Mouse (Mus musculus) hindbrain, embryonic 13.5 days (tissue): Measurements from ENCODE around the gene Gm732. TPM values are rescaled to one million over a fixed set of nuclear protein-coding genes. Genes with fewer than 3 reads are reported as not detected.

ENCODE experiments used
- ATAC-seq: fragments of 200-750 bp; cut with Nextera tagmentation; 2 replicates; pipeline ENCODE4 v1.8.0; 2017; ENCODE audit warnings: moderate TSS enrichment; ENCODE audit not compliant: low FRiP score
- H3K27ac ChIP-seq: fragments of 300-500 bp; sonication (generic); 2 replicates; pipeline ENCODE4 v1.5.1; 2015; ENCODE audit warnings: inconsistent platforms, mild to moderate bottlenecking, moderate library complexity
- H3K27me3 ChIP-seq: fragments of 300-500 bp; sonication (generic); 2 replicates; pipeline ENCODE4 v1.6.1; 2015; ENCODE audit warnings: mild to moderate bottlenecking, inconsistent platforms
- H3K36me3 ChIP-seq: fragments of 300-500 bp; sonication (generic); 2 replicates; pipeline ENCODE4 v1.6.1; 2015; ENCODE audit warnings: mild to moderate bottlenecking, inconsistent platforms
- H3K4me1 ChIP-seq: fragments of 300-500 bp; sonication (generic); replicated peaks from 2 replicates; pipeline ENCODE4 v1.6.1; 2015; ENCODE audit warnings: inconsistent platforms
- H3K4me2 ChIP-seq: fragments of 300-500 bp; sonication (generic); 2 replicates; pipeline ENCODE4 v1.6.1; 2015; ENCODE audit warnings: inconsistent platforms, mild to moderate bottlenecking, moderate library complexity
- H3K4me3 ChIP-seq: fragments of 300-500 bp; sonication (generic); 2 replicates; pipeline ENCODE4 v1.5.1; 2015; ENCODE audit warnings: mild to moderate bottlenecking, inconsistent platforms
- H3K9ac ChIP-seq: fragments of 300-500 bp; sonication (generic); 2 replicates; pipeline ENCODE4 v1.6.1; 2015; ENCODE audit warnings: mild to moderate bottlenecking, inconsistent platforms
- H3K9me3 ChIP-seq: fragments of 300-500 bp; sonication (generic); 2 replicates; pipeline ENCODE4 v1.6.1; 2016; ENCODE audit warnings: inconsistent platforms
- WGBS: fragments of 180-500 bp; shearing (Covaris S2); methylation state at CpG from one replicate; pipeline ENCODE4 v1.1.7; 2015; 5-methylcytosine and 5-hydroxymethylcytosine counted together
- polyA plus RNA-seq: library from polyadenylated mRNA; unstranded; fragments of >200 nt; fragmentation: Nextera tagmentation; extraction: Ambion mirVana; gene quantifications from 2 replicates; pipeline ENCODE4 v1.2.1, GENCODE M21; 2015

Gm732 gene
- not detected in 2 replicates for polyA plus RNA-seq

GRCm38 (mm10) chrX:107948365-107948764, at the start of gene Gm732:
Gene Gm732 (minus strand): TSS chrX:107948465.
- WGBS, result 88% methylated on average over 1 of the region's 1 CpGs
- Histone ChIP-seq H3K4me3 (no peak within 1 kb of the TSS), H3K4me2 (no peak within 1 kb of the TSS), H3K27ac (no peak within 1 kb of the TSS), H3K4me1 (no peaks in the 10 kb centered on the region), H3K9me3 (no peaks in the 10 kb centered on the region), H3K36me3 (no peaks in the 10 kb centered on the region), H3K27me3 (no peaks in the 10 kb centered on the region), H3K9ac (no peak within 1 kb of the TSS)
- no peak for ATAC-seq

Other genes with a start within 250 kb of the Gm732 start
- gene Tent5d, start 155.9 kb downstream of the Gm732 start, polyA plus RNA-seq, result not detected in 2 replicates
- gene 2610002M06Rik, start 132.1 kb downstream of the Gm732 start, polyA plus RNA-seq, result 15.2 and 15.9 TPM in 2 replicates